Mouse (Mus musculus) naive thymus-derived CD4-positive, alpha-beta T cell, adult 2 months (primary cell): Measurements from ENCODE around the gene Olfr704.
"Not testable (repeated sequence)": the region's sequence is repeated elsewhere in the genome, so short reads cannot be mapped to it uniquely, and the experiment has no call there.

ENCODE experiments used
- DNase-seq: peaks from one replicate; pipeline ENCODE4 v3.0.0-alpha.2; 2011; ENCODE audit warnings: low read depth

The Olfr704 gene

GRCm38 (mm10) chr7:106862885-106863284 lies at the start of gene Olfr704:
Olfr704 (plus strand) TSS chr7:106863185.
- DNase-seq, result no peak

- DNase-seq, result no peak
Observed at GRCm38 (mm10) chr7:106813829-106814228, 49.2 kb upstream of the Olfr704 start, which contains the start of gene Olfr701. Olfr701 (plus strand) TSS chr7:106814129.

- DNase-seq, result peak; percentile 68
Observed at GRCm38 (mm10) chr7:106815775-106816174, 47.2 kb upstream of the Olfr704 start.

GRCm38 (mm10) chr7:106818414-106818813 lies 44.6 kb upstream of the Olfr704 start:
- DNase-seq, result no peak

- DNase-seq, result no peak
Observed at GRCm38 (mm10) chr7:106833793-106834192, 29.2 kb upstream of the Olfr704 start, which contains the start of gene Olfr702. Olfr702 (minus strand) TSS chr7:106833893.

- DNase-seq, result no peak
Observed at GRCm38 (mm10) chr7:106843060-106843459, 19.9 kb upstream of the Olfr704 start, which contains the start of gene Olfr703. Olfr703 (plus strand) TSS chr7:106843360.

- no peak for DNase-seq
Observed at GRCm38 (mm10) chr7:106876791-106877190, 13.8 kb downstream of the Olfr704 start, which contains the start of gene Olfr705. Olfr705 (minus strand) TSS chr7:106876891.

- DNase-seq, result no peak
Observed at GRCm38 (mm10) chr7:106888062-106888461, 25.1 kb downstream of the Olfr704 start, which contains the start of gene Olfr706. Olfr706 (minus strand) TSS chr7:106888162.

- DNase-seq, result not testable (repeated sequence)
Observed at GRCm38 (mm10) chr7:106901141-106901540, 38.2 kb downstream of the Olfr704 start, which contains the start of gene Olfr707. Olfr707 (minus strand) TSS chr7:106901241.

- DNase-seq, result no peak
Observed at GRCm38 (mm10) chr7:106907676-106908075, 44.7 kb downstream of the Olfr704 start, which contains the start of gene Olfr1532-ps1. Olfr1532-ps1 (plus strand) TSS chr7:106908001.
